Mouse (Mus musculus) C2C12 (cell line): Measurements from ENCODE around the gene Tjp3. TPM values are rescaled to one million over a fixed set of nuclear protein-coding genes. Genes with fewer than 3 reads are reported as not detected.

Source experiments
- H3K27me3 ChIP-seq: one replicate; pipeline ENCODE4 v1.6.1; 2011; ENCODE audit not compliant: control insufficient read depth, insufficient read depth, insufficient read length
- H3K36me3 ChIP-seq: one replicate; pipeline ENCODE4 v1.6.1; 2011; ENCODE audit not compliant: control insufficient read depth, insufficient read depth
- H3K4me3 ChIP-seq: one replicate; pipeline ENCODE4 v1.5.1; 2011; ENCODE audit warnings: mild to moderate bottlenecking, control low read depth; ENCODE audit not compliant: poor library complexity, insufficient read depth, severe bottlenecking
- H3K79me2 ChIP-seq: one replicate; pipeline ENCODE4 v1.6.1; 2011; ENCODE audit not compliant: control insufficient read depth, insufficient read depth
- H3K79me3 ChIP-seq: one replicate; pipeline ENCODE4 v1.6.1; 2011; ENCODE audit warnings: low read depth, control low read depth
- H3ac ChIP-seq: one replicate; pipeline ENCODE3; 2011; ENCODE audit warnings: low read depth; ENCODE audit not compliant: control insufficient read depth, insufficient read length
- CEBPB ChIP-seq: IDR thresholded peaks from one replicate; pipeline ENCODE4 v1.6.1; 2011; ENCODE audit warnings: low read depth, mild to moderate bottlenecking, control low read depth, moderate library complexity
- CTCF ChIP-seq: IDR thresholded peaks from one replicate; pipeline ENCODE4 v1.5.1; 2011; ENCODE audit not compliant: control insufficient read depth, insufficient read depth, insufficient read length
- FOSL1 ChIP-seq: IDR thresholded peaks from one replicate; pipeline ENCODE4 v1.8.0; 2011; ENCODE audit warnings: mild to moderate bottlenecking, low read length; ENCODE audit not compliant: poor library complexity, insufficient read depth, severe bottlenecking
- MAX ChIP-seq: IDR thresholded peaks from one replicate; pipeline ENCODE4 v1.6.1; 2011; ENCODE audit warnings: mild to moderate bottlenecking, control low read depth
- MYOD1 ChIP-seq: IDR thresholded peaks from one replicate; pipeline ENCODE4 v1.6.1; 2011; ENCODE audit warnings: low read depth; ENCODE audit not compliant: control insufficient read depth, insufficient read length
- MYOG ChIP-seq: IDR thresholded peaks from one replicate; pipeline ENCODE4 v1.6.1; 2011; ENCODE audit not compliant: control insufficient read depth, insufficient read length; ENCODE audit errors: extremely low read depth
- USF1 ChIP-seq: IDR thresholded peaks from one replicate; pipeline ENCODE4 v1.6.1; 2011; ENCODE audit warnings: low read depth, mild to moderate bottlenecking, control low read depth, moderate library complexity
- polyA plus RNA-seq: library from polyadenylated mRNA; unstranded; fragments of >200 nt; fragmentation: generic; extraction: Trizol; gene quantifications from one replicate; pipeline ENCODE4 v1.2.1, GENCODE M21; 2012; ENCODE audit warnings: missing spikeins

The Tjp3 gene
- polyA plus RNA-seq, 1 experiment: not detected

DNA sequence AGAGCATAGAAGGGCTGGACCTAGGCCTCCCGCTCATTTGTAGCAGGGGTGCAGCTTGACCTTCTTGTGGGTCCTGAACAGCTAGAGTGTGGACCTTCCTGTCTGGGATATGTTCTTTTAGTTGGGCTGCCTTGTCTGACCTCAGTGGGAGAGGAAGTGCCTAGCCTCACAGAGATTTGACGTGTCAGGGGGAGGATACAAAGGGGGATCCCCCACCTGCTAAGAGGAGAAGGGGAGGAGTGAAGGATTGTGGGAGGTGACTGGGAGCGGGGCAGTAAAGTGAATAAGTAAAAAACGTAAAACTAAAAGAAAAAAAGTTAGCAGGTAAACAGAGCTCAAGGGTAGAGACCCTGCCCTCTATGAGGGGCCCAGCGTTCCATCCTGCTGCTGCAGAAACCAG, 18.2 kb upstream of the Tjp3 start:
- peaks cover 37% of the 10 kb centered on the region for H3K36me3 ChIP-seq
- no peaks in the 10 kb centered on the region for H3K27me3 ChIP-seq
- H3K79me2 ChIP-seq: peaks cover 4% of the 10 kb centered on the region
- no peak overlapping the region for H3K4me3 ChIP-seq
- no peak overlapping the region for H3ac ChIP-seq
- no peak for TF ChIP-seq USF1
- no peaks in the 10 kb centered on the region for H3K79me3 ChIP-seq

DNA sequence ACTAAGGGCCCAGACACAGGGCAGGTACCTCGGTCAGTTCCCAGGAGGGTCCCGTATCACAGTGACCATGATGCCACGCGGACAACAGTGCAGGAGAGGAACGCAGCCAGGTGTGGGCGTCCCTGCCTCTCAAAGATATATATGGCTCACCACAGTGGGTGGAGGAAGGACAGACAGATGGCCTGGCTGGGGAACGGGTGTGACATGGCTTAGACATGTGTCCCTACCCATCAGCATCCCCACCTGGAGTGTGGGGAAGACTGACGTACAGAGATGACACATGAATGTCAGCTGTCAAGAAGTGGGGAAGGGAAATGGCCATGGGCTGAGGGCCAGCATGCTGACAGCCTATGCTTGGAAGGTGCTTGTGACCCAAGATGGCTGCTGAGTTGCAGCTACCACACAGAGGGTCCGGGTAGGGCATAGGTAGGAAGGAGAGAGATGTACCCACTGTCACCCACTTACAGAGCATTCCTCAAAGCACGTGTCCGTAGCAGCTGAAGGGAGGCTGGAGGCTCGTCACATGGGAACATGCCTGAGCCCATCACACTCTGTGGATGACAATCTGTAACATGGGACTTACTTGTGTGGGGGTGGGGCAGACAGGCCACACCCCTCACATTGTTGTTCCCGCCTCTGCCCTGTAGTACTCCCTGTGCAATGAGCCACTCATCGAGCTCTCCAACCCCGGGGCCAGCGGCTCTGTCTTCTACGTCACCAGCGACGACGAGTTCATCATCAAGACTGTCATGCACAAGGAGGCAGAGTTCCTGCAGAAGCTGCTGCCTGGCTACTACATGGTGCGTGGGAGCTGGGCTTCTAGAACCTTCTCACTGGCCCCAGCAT, 15.7 kb upstream of the Tjp3 start:
- TF ChIP-seq CTCF (no peak), MAX (no peak), USF1 (no peak), CEBPB (no peak), MYOG (no peak), MYOD1 (no peak), FOSL1 (no peak)
- H3K36me3 ChIP-seq: peaks cover 30% of the 10 kb centered on the region
- H3K79me3 ChIP-seq: peaks cover 3% of the 10 kb centered on the region
- no peak overlapping the region for H3K4me3 ChIP-seq
- no peak overlapping the region for H3ac ChIP-seq
- peaks cover 24% of the 10 kb centered on the region for H3K79me2 ChIP-seq
- no peaks in the 10 kb centered on the region for H3K27me3 ChIP-seq

DNA sequence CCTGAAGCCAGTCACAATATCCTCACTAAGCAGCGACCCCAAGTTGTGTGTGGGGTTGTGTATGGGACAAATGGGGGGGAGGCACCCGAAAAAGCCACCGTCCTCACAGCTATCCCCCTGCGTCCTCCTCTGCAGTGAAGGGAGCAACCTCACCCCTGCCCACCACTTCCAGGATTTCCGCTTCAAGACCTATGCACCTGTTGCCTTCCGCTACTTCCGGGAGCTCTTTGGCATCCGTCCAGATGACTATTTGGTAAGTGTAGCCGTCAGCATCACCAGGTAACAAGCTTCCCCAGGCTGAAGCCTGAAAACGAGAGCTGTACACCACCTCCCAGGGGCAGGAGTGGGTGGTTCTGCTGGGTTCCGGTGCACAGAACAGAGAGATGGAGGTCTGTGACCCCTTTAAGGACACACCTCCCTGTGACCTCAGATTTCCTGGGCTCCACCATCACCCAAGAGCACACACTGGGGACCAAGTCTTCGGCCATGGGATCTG, 14.8 kb upstream of the Tjp3 start:
- H3K36me3 ChIP-seq: peaks cover 30% of the 10 kb centered on the region
- peaks cover 32% of the 10 kb centered on the region for H3K79me2 ChIP-seq
- no peak overlapping the region for H3K4me3 ChIP-seq
- TF ChIP-seq USF1 (no peak), CEBPB (no peak), CTCF (no peak), FOSL1 (no peak)
- H3ac ChIP-seq: no peak overlapping the region
- H3K79me3 ChIP-seq: peaks cover 3% of the 10 kb centered on the region
- H3K27me3 ChIP-seq: no peaks in the 10 kb centered on the region

DNA sequence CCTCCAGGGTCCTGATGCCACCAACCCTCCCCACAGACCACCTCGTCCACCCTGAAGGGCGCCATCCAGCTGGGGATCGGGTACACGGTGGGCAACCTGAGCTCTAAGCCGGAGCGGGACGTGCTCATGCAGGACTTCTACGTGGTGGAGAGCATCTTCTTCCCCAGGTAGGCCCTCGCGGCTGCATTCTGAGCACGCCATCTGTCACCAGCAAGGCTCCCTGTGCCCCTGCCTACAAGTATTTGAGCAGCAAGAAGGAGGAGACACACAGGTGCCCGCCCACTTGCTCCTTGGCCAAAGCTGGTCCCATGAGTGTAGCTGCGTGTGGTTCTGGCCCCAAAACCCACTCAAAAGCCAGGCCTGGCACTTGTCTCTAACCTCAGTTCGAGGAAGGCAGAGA, 14.3 kb upstream of the Tjp3 start:
- Histone ChIP-seq H3K36me3 (peaks cover 30% of the 10 kb centered on the region), H3ac (no peak overlapping the region), H3K79me2 (peaks cover 38% of the 10 kb centered on the region), H3K27me3 (no peaks in the 10 kb centered on the region), H3K79me3 (peaks cover 3% of the 10 kb centered on the region), H3K4me3 (no peak overlapping the region)
- TF ChIP-seq CTCF: no peak
- no peak for TF ChIP-seq MAX
- TF ChIP-seq FOSL1: no peak
- no peak for TF ChIP-seq USF1
- TF ChIP-seq MYOD1: no peak
- no peak for TF ChIP-seq MYOG
- no peak for TF ChIP-seq CEBPB

DNA sequence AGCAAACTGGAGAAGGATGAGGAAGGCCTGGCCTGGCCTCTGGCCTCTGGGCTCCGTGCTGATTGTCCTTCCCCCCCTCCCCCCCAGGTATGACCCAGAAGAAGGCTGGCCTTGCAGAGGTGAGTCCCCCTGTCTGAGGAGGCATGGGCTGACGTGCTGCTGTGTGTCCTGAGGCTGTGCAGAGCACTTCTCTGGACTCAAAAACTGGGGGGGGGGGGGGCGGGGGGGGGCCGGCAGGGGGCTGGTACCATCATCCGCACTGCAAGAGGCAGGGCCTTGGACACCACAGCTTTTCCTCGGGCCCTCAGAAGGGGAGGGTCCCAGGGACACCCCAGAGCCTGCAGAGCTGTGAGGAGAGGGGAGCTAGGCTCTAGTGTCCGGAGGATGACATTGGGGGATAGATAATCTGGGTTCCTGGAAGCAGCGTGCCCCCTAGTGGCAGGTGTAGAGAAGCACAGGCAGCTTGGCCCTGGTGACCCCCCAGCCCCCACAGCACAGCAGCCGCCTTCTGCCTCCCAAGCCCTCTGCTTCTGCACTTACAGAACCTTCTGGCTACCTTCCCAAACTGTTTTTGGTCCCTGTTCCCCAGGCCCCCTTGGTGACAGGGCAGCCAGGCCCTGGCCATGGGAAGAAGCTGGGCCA, 13.3 kb upstream of the Tjp3 start:
- Histone ChIP-seq H3K79me3 (peaks cover 6% of the 10 kb centered on the region), H3K27me3 (no peaks in the 10 kb centered on the region), H3ac (no peak overlapping the region), H3K4me3 (no peak overlapping the region), H3K36me3 (peaks cover 26% of the 10 kb centered on the region), H3K79me2 (peaks cover 47% of the 10 kb centered on the region)
- TF ChIP-seq CEBPB (no peak), CTCF (peak; percentile 93)

DNA sequence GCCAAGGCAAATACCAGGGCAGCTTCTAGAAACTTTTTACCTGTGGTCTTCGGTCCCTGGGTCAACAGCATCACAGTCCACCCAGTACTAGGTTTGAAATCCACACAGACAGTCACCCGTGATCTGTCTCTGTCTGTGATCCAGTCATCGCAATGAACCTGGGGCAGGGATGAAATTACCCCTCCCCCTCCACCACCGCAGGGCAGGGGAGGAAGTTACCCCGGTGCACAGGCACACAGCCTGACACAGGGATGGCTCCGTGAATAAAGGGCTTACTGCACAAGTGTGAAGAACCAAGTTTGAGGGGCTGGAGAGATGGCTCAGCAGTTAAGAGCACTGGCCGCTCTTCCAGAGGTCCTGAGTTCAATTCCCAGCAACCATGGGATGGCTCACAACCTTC, 12.4 kb upstream of the Tjp3 start:
- peaks cover 21% of the 10 kb centered on the region for H3K36me3 ChIP-seq
- H3K4me3 ChIP-seq: no peak overlapping the region
- no peak overlapping the region for H3ac ChIP-seq
- peaks cover 10% of the 10 kb centered on the region for H3K79me3 ChIP-seq
- H3K27me3 ChIP-seq: no peaks in the 10 kb centered on the region
- peaks cover 57% of the 10 kb centered on the region for H3K79me2 ChIP-seq
- TF ChIP-seq MAX (no peak), CEBPB (no peak), FOSL1 (no peak), CTCF (no peak), MYOG (no peak), MYOD1 (no peak), USF1 (no peak)
